Mouse (Mus musculus) induced T-regulatory cell, adult 2 months (primary cell): ENCODE measurements around the gene Vnn3.

Experiments used
- DNase-seq: peaks from one replicate; pipeline ENCODE4 v3.0.0-alpha.2; 2012; ENCODE audit warnings: low read depth

Vnn3 gene

GRCm38 (mm10) chr10:23851228-23851912 is at the start of gene Vnn3:
Gene Vnn3 (plus strand): TSS chr10:23851462.
- no peak for DNase-seq

GRCm38 (mm10) chr10:23802911-23803310 is 48.4 kb upstream of the Vnn3 start:
- no peak for DNase-seq

- DNase-seq: no peak
Observed at GRCm38 (mm10) chr10:23804665-23805064, 46.6 kb upstream of the Vnn3 start.

- no peak for DNase-seq
Observed at GRCm38 (mm10) chr10:23806201-23806600, 45.1 kb upstream of the Vnn3 start.

GRCm38 (mm10) chr10:23811635-23812437 is 39.4 kb upstream of the Vnn3 start:
- peak; percentile 78 for DNase-seq

GRCm38 (mm10) chr10:23812438-23812759 is 38.9 kb upstream of the Vnn3 start:
- DNase-seq: no peak

- no peak for DNase-seq
Observed at GRCm38 (mm10) chr10:23812852-23813766, 38.2 kb upstream of the Vnn3 start.

GRCm38 (mm10) chr10:23815168-23815567 is 36.1 kb upstream of the Vnn3 start:
- DNase-seq: peak; percentile 73

GRCm38 (mm10) chr10:23816241-23816640 is 35.0 kb upstream of the Vnn3 start:
- no peak for DNase-seq

- DNase-seq: no peak
Observed at GRCm38 (mm10) chr10:23826516-23826915, 24.7 kb upstream of the Vnn3 start.

- no peak for DNase-seq
Observed at GRCm38 (mm10) chr10:23836003-23836964, 15.0 kb upstream of the Vnn3 start.

GRCm38 (mm10) chr10:23837115-23837514 is 14.1 kb upstream of the Vnn3 start:
- no peak for DNase-seq

GRCm38 (mm10) chr10:23838910-23839309 is 12.4 kb upstream of the Vnn3 start:
- no peak for DNase-seq

GRCm38 (mm10) chr10:23839368-23839767 is 11.9 kb upstream of the Vnn3 start:
- no peak for DNase-seq

- DNase-seq: no peak
Observed at GRCm38 (mm10) chr10:23840496-23840895, 10.8 kb upstream of the Vnn3 start.

- DNase-seq: no peak
Observed at GRCm38 (mm10) chr10:23852096-23852495, 834 bp downstream of the Vnn3 start.

- no peak for DNase-seq
Observed at GRCm38 (mm10) chr10:23864362-23865312, 13.4 kb downstream of the Vnn3 start.

GRCm38 (mm10) chr10:23880695-23881094 is 29.4 kb downstream of the Vnn3 start:
- peak; percentile 7 for DNase-seq

- no peak for DNase-seq
Observed at GRCm38 (mm10) chr10:23884910-23885309, 33.6 kb downstream of the Vnn3 start.

GRCm38 (mm10) chr10:23886060-23886459 is 34.8 kb downstream of the Vnn3 start:
- DNase-seq: no peak
